Mouse (Mus musculus): ENCODE measurements around the gene Phf2. TPM values are rescaled to one million over a fixed set of nuclear protein-coding genes. Genes with fewer than 3 reads are reported as not detected.

Gene Phf2
- total RNA-seq, 2 experiments from 2014 or later = 44.6 to 45.7 TPM

DNA sequence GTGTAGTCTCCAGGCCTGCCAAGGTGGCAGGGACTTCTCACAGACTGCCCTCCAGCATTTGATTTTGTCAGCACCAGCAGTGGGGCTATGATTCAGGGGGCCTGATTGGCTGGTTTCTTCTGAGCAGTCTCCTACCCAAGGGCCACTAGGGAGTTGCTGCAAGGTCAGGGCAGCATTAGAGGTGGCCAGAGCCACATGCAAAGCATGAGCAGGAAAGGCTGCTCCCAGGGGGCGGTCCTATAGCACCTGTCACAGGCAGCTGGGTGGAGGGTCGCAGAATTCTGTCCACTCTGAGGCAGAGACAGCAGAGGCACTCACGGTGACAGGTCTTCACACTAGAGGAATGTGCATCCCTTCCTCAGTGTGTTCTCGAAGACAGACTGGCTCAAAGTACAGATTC is 12.1 kb downstream of the Phf2 start:
- no peak for DNase-seq (ENCODE audit: low spot score in 2 of 2)

DNA sequence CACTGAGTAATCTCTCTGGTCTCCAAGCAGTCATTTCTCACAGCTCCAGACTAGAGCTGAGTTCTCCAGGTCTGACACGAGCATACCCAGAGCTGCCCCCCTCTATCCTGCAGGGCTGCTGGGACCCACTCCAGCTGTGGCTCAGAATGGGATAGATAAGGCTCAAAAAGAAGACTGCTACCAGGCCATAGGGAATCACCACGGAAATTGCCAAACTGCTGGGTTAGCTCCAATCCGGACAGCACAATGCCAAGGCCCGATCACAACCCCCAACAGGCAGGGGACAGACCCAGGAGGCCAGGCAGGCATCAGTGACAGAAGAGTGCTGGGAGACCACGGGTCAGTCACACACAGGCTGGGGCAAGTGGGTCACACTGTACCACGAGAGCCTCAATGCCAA is 12.9 kb downstream of the Phf2 start:
- no peak for DNase-seq (ENCODE audit: low spot score in 2 of 2)

DNA sequence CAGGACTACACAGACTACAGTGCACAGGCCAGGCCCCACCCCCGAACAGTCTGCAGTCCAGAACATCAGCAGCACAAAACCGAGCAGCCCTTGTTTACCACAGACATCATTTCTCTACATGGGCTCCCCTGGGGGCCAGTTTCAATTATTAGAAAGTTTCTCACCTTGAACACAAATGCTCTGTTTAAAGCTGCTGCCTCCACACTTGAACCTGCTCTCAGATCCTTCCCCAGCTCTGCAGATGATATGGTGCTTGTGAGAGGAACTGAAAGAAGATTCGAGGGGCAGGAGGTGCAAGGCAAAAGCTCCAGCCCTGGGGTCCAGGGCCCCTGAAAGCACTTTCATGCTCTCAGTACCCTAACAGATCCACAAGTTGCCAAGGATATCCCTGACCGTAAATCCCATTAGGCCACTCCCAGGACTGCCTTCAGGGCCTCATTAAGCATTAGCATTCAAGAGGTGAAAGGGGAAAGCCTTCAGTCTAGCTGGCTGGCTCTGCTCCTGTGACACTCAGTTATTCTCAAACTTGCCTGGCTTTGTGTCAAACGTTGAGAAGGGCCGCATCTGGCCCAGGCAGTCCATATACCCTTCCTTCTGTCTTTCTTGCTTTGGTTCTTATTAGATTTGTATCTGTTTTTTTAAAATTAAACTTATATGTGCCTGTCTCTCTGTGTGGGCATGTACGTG is 13.5 kb downstream of the Phf2 start:
- no peak for DNase-seq (ENCODE audit: low spot score in 2 of 2)

DNA sequence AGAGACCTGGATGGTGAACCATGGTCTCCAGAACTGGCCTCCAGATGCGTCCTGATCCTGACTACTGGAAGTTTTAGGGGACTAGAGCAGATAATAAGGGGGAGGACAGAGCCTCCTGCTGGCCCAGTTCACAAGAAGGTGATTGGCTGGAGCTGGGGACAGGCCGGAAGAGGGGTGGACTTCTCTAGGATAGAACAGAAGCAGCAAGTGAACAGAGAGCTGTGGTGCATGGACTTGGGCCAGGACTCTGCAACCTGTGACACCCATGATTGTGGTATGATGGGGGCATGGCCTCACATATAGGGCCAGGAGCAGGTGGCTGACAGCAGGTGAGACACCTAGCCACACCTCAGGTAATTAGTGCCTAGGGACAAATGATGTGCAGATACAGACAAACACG is 17.0 kb downstream of the Phf2 start:
- no peak for DNase-seq (ENCODE audit: low spot score in 2 of 2)

DNA sequence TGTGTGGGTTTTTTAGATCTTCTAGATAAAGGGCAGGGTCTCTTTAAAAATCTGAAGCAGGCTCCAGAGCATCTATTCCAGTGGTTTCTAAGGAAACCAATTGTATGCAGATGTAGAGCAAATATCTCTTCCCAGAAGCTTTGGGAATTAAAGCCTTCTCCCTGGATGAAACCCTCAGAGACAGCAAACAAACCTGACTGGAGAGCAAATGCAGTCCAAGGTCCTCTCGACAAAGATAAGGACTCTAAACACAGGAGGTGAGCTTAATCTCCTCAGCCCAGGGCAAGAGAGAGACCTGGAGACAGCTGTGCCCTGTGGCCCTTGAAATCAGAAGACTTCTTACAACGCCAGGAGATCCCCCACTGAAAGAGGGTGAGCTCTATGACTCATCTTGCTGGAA is 17.4 kb downstream of the Phf2 start:
- DNase-seq (ENCODE audit: low spot score in 2 of 2) = no peak

DNA sequence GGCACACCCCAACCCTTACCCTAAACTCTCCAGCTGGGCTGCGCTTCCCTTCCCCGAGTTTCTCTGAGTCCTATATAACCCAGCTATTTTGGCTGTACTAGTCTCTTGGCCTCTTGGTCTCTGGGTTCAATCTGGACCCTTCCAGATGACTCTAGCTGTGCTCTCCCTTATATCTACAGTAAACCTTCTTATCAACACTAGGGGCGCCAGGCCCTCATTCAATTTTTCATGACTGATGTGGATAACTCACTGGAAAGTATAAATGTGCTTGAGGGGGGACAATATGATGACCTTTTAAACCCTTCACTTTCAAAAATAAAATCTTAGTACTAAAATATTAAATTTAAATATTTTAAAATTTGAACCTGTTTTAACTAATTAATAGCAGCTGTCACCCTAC is 18.1 kb downstream of the Phf2 start:
- no peak for DNase-seq (ENCODE audit: low spot score in 2 of 2)

DNA sequence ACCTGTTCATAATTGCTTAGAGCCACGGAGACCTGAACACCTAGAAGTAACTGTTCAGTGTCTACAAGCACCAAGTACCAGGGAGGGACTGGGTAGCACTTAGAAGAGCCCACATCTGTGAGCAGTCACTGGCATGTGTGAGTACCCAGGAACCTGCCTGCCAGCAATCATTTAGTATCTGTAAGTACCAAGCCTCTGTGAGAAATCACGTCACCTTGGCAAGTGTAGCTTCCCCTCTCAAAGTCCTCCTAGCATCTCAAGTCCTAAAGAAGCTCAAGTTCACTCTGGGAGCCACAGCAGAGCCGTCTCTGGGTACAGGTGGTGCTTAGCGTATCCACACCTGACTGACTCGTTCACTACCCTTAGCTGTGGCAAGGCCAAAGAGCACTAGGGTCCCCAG is 19.2 kb downstream of the Phf2 start:
- DNase-seq (ENCODE audit: low spot score in 2 of 2) = no peak

DNA sequence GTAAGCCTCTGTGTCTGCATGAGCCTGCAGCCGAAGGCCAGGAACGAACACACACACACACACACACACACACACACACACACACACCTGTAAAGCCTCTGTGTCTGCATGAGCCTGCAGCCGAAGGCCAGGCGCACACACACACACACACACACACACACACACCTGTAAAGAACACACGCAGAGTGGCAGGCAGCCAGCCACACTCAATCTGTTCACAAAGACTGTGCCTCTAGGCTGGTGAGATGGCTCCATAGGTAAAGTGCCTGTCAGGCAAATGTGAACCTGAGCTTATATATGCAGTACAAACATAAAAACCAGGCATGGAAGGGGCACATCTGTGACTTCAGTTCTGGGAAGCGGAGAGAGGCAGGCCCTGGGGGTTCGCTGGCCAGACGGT is 20.1 kb downstream of the Phf2 start:
- DNase-seq (ENCODE audit: low spot score in 2 of 2) = no peak

DNA sequence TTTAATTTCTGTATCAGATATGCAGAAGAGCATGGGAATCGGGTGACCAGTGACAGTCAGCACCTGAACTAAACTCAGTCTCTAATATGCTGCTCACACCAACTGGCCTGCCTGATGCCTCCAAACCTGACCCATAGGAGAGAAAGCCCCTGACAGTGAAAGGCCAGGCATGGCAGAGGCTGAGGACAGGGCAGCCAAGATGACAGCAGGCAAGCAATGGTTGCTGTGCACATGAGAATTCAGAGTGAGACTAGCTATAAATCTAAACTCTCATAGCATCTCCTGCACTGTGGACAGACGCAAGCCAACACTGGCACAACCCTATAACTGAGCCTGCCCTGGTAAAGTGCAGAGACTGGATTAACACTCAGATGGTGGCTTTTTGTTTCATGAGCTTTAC is 20.6 kb downstream of the Phf2 start:
- no peak for DNase-seq (ENCODE audit: low spot score in 2 of 2)

DNA sequence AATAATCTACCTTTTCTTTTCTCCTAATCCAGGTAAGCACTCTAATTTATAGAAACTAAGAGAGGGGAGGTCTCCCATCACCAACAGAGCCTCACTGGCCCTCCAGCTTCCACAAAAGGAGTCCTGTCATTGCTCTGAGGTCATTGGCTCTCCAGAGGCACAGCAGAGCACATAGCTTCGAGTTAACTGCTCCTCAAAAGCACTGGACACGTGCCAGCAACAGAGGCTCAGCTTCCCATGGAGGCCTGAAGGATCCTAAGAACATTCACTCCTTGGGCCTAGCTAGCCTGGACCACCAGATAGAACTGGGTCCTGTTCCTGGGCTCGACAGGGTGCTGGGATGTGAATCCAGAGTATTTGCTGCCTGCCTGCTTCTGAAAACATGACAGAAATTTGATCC is 21.8 kb downstream of the Phf2 start:
- DNase-seq (ENCODE audit: low spot score in 2 of 2) = no peak

DNA sequence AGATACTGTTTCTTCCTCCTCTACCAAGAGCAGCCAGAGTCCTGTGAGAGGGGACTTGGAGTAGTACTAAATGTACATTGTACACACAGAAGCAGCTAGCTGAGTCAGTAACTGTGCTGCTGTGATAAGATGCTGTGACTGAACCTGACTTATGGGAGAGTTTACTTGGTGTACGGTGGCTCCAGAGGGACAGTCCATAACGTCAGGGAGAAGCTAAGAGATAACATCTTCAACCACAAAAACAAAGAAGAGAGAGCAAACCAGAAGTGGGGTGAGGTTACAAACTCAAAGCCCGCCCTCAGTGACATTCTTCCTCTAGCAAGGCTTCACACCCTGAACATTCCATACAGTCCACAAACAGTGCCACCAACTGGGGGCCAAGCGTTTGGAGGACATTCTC is 25.6 kb downstream of the Phf2 start:
- no peak for DNase-seq (ENCODE audit: low spot score in 2 of 2)

DNA sequence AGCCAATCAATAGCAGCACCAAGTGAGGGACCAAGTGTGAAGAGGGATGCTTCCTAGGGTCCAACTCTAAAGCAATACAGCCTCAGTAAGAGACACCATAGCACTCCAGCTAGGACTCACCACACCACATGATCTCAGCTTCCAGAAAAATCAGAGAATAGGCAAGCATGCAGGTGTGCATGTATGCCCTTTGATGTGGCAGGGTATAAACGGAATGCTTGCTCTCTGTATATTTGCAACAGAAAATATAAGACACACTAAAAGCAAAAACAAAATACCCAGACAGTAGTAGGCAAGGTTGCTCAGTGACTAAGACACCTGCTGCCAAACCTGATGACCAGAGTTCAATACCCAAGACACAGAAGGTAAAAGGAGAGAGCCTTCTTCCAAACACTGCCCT is 27.4 kb downstream of the Phf2 start:
- DNase-seq (ENCODE audit: low spot score in 2 of 2) = no peak

DNA sequence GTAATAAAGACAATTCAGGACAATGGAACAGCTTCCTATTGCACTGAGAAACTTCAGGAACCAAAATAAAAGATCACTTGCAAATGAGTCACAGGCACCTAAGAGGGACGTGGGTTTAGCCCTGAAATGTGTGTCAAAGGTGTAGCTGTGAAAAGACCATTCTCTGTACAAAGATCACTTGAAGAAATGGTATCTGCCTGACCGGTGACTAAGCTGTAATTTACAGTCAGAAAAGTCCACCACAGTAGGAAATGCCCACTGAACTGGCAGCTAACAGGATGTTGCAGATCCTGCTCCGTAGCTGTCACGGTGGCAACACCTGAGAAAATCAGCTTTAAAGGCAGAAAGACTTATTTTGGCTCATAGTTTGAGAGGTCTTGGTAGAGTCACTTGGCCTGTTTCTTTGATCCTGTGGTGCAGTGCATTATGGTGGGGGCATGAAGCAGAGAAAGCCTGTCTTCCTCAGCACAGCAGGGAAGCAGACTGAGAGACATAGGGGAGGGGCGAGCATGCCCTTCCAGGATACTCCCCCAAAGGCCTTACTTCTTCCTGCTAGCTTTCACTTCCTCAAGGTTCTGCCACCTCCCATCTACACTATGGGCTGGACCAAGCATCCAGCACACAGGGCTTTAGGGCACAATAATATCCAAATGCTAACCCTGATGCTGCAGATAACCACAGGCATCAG is 28.9 kb downstream of the Phf2 start:
- DNase-seq (ENCODE audit: low spot score in 2 of 2) = no peak

DNA sequence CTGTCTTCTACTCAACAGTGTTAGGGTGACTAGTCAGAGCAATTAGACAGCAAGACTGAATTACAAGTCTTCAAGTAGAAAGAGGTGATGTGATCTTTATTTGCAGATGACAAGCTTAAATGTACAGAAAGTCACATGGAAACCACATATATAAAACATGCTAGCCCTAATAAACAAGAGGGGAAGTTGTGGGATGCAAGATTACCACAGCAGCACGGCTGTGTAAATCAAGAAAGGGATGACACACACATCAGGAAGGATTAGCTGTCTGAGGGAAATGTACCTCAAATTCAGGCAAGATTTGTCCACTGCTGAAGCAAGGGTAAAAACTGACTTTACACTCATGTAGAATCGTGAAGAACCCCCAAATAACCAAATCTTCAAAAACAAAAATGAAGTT is 32.6 kb downstream of the Phf2 start:
- DNase-seq (ENCODE audit: low spot score in 2 of 2) = no peak

DNA sequence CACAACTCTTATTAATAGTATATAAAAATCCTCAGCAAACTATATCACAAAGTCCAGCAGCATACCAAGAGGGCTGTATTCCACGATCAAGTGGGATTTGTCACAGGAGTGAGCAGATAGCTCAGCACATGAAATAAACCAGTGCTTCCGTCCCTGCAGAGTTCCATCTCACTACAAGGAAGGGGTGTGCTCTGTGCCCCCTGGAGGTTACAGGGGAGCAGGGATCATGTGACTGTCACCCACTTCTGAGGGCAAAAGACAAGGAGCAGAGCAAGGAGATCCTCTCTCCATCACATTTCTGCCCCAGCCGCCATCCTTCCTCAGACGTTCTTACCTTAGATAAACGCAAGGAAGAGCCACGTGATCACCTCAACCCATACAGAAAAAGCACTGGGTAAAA is 33.4 kb downstream of the Phf2 start:
- DNase-seq (ENCODE audit: low spot score in 2 of 2) = no peak

DNA sequence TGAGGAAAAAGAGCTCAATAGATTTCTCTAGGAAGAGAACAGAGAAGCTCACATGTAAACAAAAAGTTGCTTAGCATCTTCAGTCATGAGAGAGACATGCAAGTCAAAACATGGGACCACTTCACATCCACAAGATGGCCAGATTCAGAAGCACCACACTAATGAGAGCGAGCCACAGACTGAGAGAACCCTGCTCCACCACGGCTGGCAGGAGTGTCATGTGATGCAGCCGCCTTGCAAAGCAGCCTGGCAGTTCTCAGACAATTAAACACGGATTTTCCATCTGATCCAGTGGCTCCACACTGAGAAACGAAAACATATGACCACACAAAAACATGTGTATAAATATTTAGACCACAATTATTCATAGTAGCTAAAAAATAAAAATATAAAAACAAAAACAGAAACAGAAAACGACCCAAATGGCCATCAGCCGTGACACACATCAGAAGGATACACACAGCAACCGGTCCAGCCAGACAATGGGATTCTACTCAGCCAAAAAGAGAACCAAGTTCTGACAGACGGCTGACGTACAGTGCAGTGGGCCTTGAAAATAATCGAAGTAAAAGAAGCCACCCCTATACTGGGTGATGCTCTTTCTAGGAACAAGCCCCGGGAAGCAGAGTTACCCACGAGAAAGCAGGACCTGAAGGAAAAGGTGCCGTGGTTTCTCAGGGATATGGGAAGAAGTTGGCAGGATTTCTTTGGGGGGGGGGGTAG is 40.2 kb downstream of the Phf2 start:
- DNase-seq (ENCODE audit: low spot score in 2 of 2) = no peak

DNA sequence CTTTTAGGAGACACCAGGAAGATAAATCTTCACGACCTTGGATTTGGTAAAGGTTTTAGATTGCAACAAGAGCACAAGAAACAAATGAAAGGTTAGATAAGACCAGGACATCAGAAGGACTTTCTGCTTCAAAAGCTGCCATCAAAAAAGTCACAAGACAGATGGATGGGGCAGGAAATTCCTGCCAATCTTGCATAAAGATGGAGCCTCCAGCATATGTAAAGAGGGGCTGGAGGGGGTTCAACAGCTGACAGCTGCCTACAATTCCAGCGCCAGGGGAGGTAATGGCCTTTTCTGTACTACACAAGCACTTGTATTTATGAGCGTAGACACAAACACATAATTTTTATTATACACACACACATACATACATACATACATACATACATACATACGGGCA is 41.1 kb downstream of the Phf2 start:
- no peak for DNase-seq (ENCODE audit: low spot score in 2 of 2)

DNA sequence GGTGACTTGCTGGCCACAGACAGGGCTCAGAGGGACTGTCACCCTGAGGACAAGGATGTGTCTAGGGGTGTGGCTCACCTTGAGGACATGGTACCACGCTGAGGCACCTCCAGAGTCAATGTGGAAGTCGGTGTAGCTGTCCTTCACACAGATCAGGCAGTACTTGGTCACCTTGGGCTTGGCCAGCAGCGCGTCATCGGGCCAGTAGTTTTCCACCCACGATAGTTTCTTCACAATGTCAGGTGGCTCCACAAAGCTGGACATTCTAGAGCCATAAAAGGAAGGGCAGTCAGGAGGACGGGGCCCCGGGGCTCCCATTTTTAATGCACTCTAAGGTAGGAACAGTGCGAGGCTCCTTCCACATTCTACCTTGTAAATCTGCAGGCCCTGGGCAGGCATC is 48.0 kb downstream of the Phf2 start:
- no peak for DNase-seq (ENCODE audit: low spot score in 2 of 2)

DNA sequence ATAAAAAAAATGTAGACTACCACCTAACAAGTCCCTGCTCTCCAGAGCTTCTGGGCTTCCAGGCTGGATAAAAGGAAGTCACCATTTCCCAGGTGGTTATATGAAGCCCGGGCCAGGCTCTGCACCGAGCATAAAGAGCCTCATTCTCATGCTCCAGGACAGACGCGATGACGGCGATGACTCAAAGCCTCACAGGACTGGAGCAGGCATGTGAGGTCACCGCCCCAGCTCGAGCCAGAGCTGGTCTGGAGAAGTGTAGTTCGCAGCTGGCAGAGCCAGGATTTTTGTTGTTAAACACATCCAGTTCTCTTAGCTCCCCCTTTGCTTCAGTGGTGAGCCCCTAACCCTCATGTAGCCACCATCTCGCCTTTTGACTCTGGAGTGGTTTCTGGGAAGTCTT is 48.6 kb downstream of the Phf2 start:
- no peak for DNase-seq (ENCODE audit: low spot score in 2 of 2)

DNA sequence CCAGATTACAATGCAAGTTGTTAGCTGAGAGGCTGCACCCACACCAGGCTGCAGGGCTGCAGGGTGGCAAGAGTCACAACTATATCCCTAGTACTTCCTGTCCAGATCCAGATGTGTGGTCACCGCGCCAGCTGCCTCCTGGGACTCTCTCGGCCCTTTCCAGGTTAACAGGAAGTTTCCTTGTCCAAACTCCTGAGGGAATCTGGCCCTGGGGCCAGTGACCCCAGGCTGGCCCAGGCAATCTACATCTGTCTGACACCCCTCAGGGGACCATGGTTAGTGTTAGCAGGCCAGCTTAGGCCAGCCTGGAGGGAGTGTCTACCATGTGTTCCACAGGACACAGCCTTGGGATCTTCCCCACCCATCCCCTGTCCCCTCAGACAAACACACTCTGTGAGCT is 51.8 kb downstream of the Phf2 start:
- no peak for DNase-seq (ENCODE audit: low spot score in 2 of 2)

DNA sequence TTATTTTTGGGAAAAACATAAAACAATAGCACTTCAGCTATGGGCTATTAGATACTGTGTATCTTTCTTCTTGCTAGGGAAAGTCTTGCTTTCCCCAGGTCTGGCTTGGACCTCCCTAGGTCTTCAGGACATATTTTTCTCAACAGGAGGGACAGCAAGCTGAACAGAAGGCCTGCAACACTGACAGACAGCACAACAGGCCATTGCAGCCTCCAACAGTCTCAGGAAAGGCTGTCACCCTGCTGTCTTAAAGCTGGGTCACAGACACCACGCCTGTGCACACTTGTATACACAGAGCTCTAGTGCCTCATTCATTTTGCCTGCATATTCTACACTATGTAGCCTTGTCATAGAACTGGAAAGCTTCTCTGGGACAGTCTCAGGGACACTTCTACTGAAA is 56.5 kb downstream of the Phf2 start:
- no peak for DNase-seq (ENCODE audit: low spot score in 2 of 2)

DNA sequence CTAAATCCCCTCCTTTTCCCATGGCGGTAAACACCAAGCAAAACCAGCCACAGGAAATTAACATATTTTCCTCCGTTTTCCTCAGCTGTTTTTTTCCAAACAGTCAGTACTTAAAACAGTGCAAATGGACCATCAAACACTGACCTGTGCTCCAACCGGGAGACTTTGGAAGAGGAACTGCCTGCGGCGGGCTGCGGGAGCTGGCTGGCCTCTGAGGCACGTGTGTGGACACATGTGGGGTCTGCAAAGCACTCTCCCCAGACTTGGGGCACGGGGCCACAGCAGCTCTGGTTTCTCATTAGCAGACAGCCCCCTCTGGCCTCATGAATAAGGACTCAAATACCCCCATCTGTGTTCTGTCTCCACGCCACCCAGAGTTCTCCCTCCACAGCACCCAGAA is 59.9 kb downstream of the Phf2 start:
- no peak for DNase-seq (ENCODE audit: low spot score in 2 of 2)
